Mouse (Mus musculus): Measurements from ENCODE around the gene Hjurp. TPM values are rescaled to one million over a fixed set of nuclear protein-coding genes. Genes with fewer than 3 reads are reported as not detected.
A peak's percentile ranks its signal among the peaks of the same experiment; 100 is the strongest.

Gene Hjurp
- polyA plus RNA-seq, 1 experiment from 2014 or later = 56.3 TPM

DNA sequence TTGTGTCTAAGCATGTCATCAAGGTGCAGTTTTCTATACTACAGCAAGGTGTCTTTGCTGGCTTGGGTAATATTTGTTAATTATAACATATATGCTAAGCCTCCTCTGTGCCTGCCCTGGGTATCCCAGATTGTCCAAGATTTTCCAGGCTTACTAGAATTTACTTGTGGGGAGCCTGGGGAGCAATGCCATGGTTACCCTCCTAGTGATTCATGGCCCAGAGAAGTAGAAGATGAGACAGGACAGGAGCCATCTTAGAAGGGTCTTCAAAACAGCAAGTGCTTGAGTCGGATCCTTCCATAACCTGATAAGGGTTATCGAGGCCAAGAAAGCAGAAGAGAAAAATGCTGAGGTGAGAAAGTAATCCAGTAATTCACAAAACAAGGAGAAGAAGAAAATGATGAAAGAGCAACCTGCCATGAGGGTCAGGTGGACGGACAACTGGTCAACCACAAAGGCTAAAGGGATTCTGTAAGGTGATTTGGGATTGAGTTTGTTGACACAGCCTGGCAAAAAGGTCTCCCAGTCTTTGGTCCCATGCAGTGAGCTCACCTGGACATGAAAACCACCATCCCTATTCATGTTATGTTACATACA lies 14.1 kb upstream of the Hjurp start:
- Histone ChIP-seq H3K27me3 (ENCODE audit: insufficient read depth, low read length) (no peaks in the 10 kb centered on the region), H3K4me1 (replicated peaks; ENCODE audit: insufficient read depth, low read length) (no peaks in the 10 kb centered on the region), H3K27ac (no peak overlapping the region), H3K36me3 (ENCODE audit: insufficient read depth, low read length) (no peaks in the 10 kb centered on the region), H3K4me2 (ENCODE audit: low read length) (no peak overlapping the region), H3K9me3 (replicated peaks; ENCODE audit: low read length) (0 out of 2 replicates have a peak, but pooled peaks cover 29% of the 10 kb centered on the region), H3K9ac (ENCODE audit: low read depth, low read length) (no peak overlapping the region), H3K4me3 (replicated peaks; ENCODE audit: low read depth, low read length) (no peak overlapping the region)
- 62% methylated on average over 3 of the region's 3 CpGs for WGBS
- DNase-seq (ENCODE audit: low spot score) (no peak), ATAC-seq (replicated peaks; ENCODE audit: low FRiP score, low read depth) (0 out of 2 replicates have a peak, but pooled peaks have one; percentile 1)
- TF ChIP-seq CTCF (IDR thresholded peaks at IDR 0.05; ENCODE audit: low read depth) = no peak

DNA sequence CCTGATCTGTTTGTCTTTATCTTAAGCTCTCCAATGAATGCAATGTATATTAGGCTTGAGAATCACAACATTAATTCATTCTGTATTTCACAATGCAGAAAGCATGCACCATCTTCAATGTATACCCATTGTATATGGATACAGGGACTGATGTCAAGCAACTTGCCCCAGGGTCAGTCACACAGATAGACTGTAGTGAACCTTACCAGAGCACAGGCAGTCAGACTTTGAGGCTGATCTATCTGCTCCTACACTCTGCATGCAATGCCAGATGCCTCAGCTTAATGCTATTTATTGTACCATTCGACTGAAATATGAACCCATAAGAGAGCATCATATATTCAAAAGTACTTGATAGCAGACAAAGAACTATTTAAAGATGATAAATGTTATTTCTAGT lies 13.1 kb upstream of the Hjurp start:
- Histone ChIP-seq H3K4me2 (ENCODE audit: low read length) (no peak overlapping the region), H3K27me3 (ENCODE audit: insufficient read depth, low read length) (no peaks in the 10 kb centered on the region), H3K4me3 (replicated peaks; ENCODE audit: low read depth, low read length) (no peak overlapping the region), H3K9me3 (replicated peaks; ENCODE audit: low read length) (0 out of 2 replicates have a peak, but pooled peaks cover 22% of the 10 kb centered on the region), H3K4me1 (replicated peaks; ENCODE audit: insufficient read depth, low read length) (no peaks in the 10 kb centered on the region), H3K27ac (no peak overlapping the region), H3K36me3 (ENCODE audit: insufficient read depth, low read length) (no peaks in the 10 kb centered on the region), H3K9ac (ENCODE audit: low read depth, low read length) (no peak overlapping the region)
- TF ChIP-seq CTCF (IDR thresholded peaks at IDR 0.05; ENCODE audit: low read depth) = no peak
- ATAC-seq (replicated peaks; ENCODE audit: low FRiP score, low read depth) = no peak
- WGBS = 66% methylated on average over 1 of the region's 1 CpGs
- no peak for DNase-seq (ENCODE audit: low spot score)

DNA sequence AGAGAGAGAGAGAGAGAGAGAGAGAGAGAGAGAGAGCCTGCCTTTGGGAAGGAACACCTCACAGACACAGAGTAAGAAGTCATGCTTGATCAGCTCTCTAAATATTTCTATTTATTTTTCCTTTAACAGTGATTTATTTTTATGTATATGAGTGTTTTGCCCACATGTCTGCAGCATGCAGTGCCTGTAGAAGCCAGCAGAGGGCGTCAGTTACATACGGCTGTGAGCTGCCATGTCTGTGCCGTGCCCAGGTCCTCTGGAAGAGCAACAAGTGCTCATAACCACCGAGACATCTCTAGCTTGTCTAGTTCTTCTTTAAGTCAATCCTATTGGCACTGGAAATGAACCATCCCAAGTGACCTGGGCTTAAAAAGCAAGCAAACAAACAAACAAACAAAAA lies 12.5 kb upstream of the Hjurp start:
- no peak for ATAC-seq (replicated peaks; ENCODE audit: low FRiP score, low read depth)
- Histone ChIP-seq H3K4me3 (replicated peaks; ENCODE audit: low read depth, low read length) (no peak overlapping the region), H3K27ac (no peak overlapping the region), H3K36me3 (ENCODE audit: insufficient read depth, low read length) (no peaks in the 10 kb centered on the region), H3K27me3 (ENCODE audit: insufficient read depth, low read length) (no peaks in the 10 kb centered on the region), H3K9ac (ENCODE audit: low read depth, low read length) (no peak overlapping the region), H3K4me2 (ENCODE audit: low read length) (no peak overlapping the region), H3K9me3 (replicated peaks; ENCODE audit: low read length) (0 out of 2 replicates have a peak, but pooled peaks cover 20% of the 10 kb centered on the region), H3K4me1 (replicated peaks; ENCODE audit: insufficient read depth, low read length) (no peaks in the 10 kb centered on the region)
- peak; percentile 71 for TF ChIP-seq CTCF (IDR thresholded peaks at IDR 0.05; ENCODE audit: low read depth)
- WGBS = 37% methylated on average over 4 of the region's 4 CpGs
- peak; percentile 67 for DNase-seq (ENCODE audit: low spot score)

DNA sequence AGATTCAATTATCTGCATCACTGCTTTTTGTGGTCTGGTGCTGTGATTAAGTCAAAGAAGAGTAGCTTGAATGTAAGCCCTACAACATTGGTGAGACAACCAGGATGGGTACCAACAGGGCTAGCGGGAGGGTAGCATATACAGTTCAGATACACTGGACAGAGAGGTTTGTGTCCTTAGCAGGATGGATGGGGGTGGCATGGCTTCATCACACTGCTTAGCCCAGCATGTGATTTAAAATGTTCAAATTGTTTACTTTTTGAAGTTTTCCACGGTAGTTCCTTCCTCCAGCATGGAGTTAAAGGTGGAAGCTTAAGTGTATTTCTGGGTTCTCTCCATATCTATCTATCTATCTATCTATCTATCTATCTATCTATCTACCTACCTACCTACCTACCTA lies 11.7 kb upstream of the Hjurp start:
- 46% methylated on average over 2 of the region's 2 CpGs for WGBS
- Histone ChIP-seq H3K4me1 (replicated peaks; ENCODE audit: insufficient read depth, low read length) (no peaks in the 10 kb centered on the region), H3K36me3 (ENCODE audit: insufficient read depth, low read length) (no peaks in the 10 kb centered on the region), H3K9ac (ENCODE audit: low read depth, low read length) (no peak overlapping the region), H3K4me2 (ENCODE audit: low read length) (no peak overlapping the region), H3K4me3 (replicated peaks; ENCODE audit: low read depth, low read length) (no peak overlapping the region), H3K27me3 (ENCODE audit: insufficient read depth, low read length) (no peaks in the 10 kb centered on the region), H3K9me3 (replicated peaks; ENCODE audit: low read length) (0 out of 2 replicates have a peak, but pooled peaks cover 20% of the 10 kb centered on the region), H3K27ac (no peak overlapping the region)
- ATAC-seq (replicated peaks; ENCODE audit: low FRiP score, low read depth) = no peak
- TF ChIP-seq CTCF (IDR thresholded peaks at IDR 0.05; ENCODE audit: low read depth) = no peak
- no peak for DNase-seq (ENCODE audit: low spot score)

DNA sequence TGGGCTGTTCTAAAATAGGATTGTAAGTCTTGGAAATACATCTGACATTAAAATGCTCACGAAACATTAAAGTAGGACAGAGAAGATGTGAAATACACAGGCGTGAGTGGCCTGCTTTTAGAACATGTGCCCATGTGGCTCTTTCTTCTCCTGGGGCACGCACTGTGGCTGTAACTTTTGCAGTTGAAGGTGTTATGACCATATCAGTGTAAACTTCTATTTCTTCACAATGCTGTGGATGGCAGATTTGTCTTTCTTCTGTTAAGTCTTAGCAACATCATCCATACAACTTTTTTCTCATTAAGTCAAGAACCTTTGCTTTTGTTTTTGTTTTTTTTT lies 11.3 kb upstream of the Hjurp start:
- DNase-seq (ENCODE audit: low spot score) (no peak), ATAC-seq (replicated peaks; ENCODE audit: low FRiP score, low read depth) (no peak)
- H3K27me3 ChIP-seq (ENCODE audit: insufficient read depth, low read length) = no peaks in the 10 kb centered on the region
- 76% methylated on average over 3 of the region's 3 CpGs for WGBS
- H3K36me3 ChIP-seq (ENCODE audit: insufficient read depth, low read length) = no peaks in the 10 kb centered on the region
- H3K4me2 ChIP-seq (ENCODE audit: low read length) = no peak overlapping the region
- H3K27ac ChIP-seq = no peak overlapping the region
- H3K4me3 ChIP-seq (replicated peaks; ENCODE audit: low read depth, low read length) = no peak overlapping the region
- 0 out of 2 replicates have a peak, but pooled peaks cover 20% of the 10 kb centered on the region for H3K9me3 ChIP-seq (replicated peaks; ENCODE audit: low read length)
- H3K4me1 ChIP-seq (replicated peaks; ENCODE audit: insufficient read depth, low read length) = no peaks in the 10 kb centered on the region
- H3K9ac ChIP-seq (ENCODE audit: low read depth, low read length) = no peak overlapping the region
- no peak for TF ChIP-seq CTCF (IDR thresholded peaks at IDR 0.05; ENCODE audit: low read depth)

DNA sequence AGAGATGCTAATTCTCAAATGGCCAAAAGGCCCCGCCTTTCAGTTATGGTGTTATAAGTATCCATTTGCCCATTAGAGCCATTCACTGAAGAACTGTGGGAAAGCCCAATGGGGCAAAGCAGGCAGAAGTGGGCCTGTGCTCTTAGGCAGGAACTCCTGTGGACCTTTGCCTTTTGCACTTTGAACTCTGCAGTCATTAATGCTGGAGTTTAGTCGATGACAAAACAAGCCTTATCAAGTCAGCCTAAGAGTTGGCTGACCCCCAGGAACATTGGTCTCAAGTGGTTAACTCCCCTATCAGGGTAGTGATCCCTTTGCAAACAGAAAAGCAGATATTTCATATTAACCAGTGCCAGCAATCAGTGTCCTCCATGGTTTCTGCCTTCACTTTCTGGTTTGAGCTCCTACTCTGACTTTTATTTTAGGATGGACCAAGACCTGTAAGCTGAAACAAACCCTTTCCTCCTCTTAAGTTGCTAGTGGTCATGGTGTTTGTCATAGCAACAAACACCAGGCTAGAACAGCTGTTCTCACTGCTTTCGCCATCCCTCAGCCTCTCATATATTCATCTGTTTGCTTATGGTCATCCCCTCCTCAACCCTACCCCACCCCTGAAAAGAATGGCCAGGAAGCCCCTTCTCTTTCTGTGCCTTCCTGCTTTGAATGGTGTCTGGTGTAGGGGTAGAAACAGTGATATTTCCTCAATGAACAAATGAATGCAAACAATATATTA lies 10.8 kb upstream of the Hjurp start:
- no peak overlapping the region for H3K9ac ChIP-seq (ENCODE audit: low read depth, low read length)
- H3K4me2 ChIP-seq (ENCODE audit: low read length) = no peak overlapping the region
- no peaks in the 10 kb centered on the region for H3K27me3 ChIP-seq (ENCODE audit: insufficient read depth, low read length)
- no peak overlapping the region for H3K27ac ChIP-seq
- 38% methylated on average over 3 of the region's 3 CpGs for WGBS
- H3K36me3 ChIP-seq (ENCODE audit: insufficient read depth, low read length) = no peaks in the 10 kb centered on the region
- no peak overlapping the region for H3K4me3 ChIP-seq (replicated peaks; ENCODE audit: low read depth, low read length)
- no peak for TF ChIP-seq CTCF (IDR thresholded peaks at IDR 0.05; ENCODE audit: low read depth)
- ATAC-seq (replicated peaks; ENCODE audit: low FRiP score, low read depth) (no peak), DNase-seq (ENCODE audit: low spot score) (no peak)
- 0 out of 2 replicates have a peak, but pooled peaks cover 22% of the 10 kb centered on the region for H3K9me3 ChIP-seq (replicated peaks; ENCODE audit: low read length)
- no peaks in the 10 kb centered on the region for H3K4me1 ChIP-seq (replicated peaks; ENCODE audit: insufficient read depth, low read length)
